Mouse (Mus musculus): ENCODE measurements at regions not wholly inside any gene's neighbourhood (a gene's known extent, or its start where the extent isn't known, plus 50 kb on each side); places are given as distances from the start of the nearest gene placed in this dataset.

DNA sequence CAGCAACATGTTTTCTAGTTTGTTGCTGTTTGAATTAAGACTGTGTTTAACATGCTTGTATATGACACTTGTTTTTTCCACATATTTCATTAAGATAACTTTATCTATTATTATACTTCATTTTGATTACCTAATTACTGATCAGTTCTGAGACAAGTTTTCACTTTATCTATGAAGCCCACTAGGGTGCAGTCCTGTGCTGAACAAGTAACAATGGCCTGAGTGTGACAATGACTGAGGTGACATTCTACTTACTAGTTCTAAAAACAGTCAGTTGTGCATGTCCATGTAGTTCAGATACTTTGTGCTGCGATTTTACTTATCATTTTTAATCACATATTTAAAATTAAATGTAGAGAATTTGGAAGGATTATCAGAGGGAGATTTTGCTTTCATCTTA, 1795.2 kb upstream of the Gm37988 start:
- DNase-seq (ENCODE audit: low spot score) = no peak

GRCm38 (mm10) chr1:3062759-3063158, 1744.9 kb upstream of the Gm37988 start:
- no peak for DNase-seq (ENCODE audit: low spot score)

DNA sequence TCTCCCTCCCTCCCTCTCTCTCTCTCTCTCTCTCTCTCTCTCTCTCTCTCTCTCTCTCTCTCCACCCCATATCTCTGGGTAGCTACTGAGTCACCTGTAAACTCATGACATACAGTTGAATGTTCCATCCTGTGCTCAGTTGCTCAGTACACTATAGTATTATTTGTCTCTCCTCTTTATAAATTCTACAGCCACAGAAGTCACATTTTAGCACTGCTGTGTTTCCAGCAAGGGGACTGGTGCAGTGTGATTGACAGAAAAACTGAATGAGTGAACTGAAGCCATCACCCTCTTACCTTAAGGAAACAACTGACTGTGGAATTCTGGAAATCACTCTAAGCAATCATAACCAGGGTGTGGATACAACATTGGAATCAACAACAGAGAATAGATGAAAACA, 1713.3 kb upstream of the Gm37988 start:
- no peak for DNase-seq (ENCODE audit: low spot score)

- DNase-seq (ENCODE audit: low spot score) = no peak
Observed at GRCm38 (mm10) chr1:3094910-3095309, 1712.8 kb upstream of the Gm37988 start.

GRCm38 (mm10) chr1:3113564-3113963, 1694.1 kb upstream of the Gm37988 start:
- DNase-seq (ENCODE audit: low spot score) = no peak

DNA sequence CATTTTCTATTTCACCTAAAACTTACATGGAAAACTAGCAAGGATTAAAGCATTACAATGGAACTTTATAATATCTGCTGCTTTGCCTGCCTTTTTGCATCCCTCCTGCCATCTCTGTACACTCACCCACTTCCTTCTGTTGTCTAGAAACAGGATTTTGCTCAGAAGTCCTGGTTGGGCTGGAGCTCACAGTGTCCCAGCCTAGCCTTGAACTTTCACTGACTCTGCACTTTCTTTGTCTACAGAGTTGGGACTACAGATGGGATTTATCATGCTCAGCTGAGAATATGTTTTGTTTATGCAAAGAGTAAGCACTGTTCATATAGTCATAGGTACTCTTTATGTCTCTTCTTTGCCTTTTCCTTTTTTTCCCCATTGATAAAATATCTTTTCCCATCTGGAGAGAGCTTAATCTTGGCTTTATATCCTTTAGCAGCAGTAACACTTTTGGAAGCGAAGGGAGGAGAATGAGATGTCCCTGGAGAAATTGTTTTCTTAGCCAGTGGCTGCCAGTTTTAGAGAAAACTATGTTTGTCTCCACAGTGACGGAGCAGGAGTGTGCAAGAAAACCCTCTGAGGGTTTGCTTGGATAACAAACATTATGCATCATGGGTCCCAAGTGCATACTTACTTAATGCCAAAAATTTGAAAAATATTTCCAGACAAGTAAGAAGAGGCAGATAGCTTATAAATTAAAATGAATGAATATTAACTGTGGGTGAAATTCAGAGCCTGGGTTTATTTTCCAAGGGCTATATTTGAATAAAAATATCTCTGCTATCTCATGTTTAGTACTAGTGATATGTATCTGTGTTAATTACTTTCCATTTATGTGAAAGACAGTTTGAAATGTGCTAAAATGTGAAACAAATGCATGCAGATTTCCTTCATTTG, 1687.9 kb upstream of the Gm37988 start:
- DNase-seq (ENCODE audit: low spot score) = no peak

GRCm38 (mm10) chr1:3120392-3120690, 1687.4 kb upstream of the Gm37988 start:
- no peak for DNase-seq (ENCODE audit: low spot score)

DNA sequence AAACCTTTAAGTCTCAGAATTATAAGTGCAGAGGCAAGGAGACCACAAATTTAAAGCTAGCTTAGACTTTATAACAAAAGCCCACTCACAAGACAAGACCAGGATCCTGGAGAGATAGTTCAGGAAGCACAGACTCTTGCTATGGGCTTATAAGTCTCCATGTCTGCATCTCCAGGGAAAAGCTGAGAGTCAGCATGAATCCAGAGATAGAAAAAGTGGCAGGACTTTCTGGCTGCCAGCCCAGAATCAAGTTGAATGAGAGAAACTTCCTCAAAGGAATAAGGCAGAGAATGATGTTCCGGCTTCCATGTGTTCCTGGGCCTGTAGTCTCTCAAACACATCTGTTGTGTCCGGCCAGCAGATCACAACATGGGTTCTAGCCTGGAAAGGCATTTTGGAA, 1686.4 kb upstream of the Gm37988 start:
- DNase-seq (ENCODE audit: low spot score) = peak; percentile 10

GRCm38 (mm10) chr1:3121745-3122144, 1685.9 kb upstream of the Gm37988 start:
- no peak for DNase-seq (ENCODE audit: low spot score)

All from urinary bladder, postnatal 14 days (tissue).